Mouse (Mus musculus) embryonic fibroblast, embryonic 13.5 days (primary cell): Measurements from ENCODE around the gene Clec2g.

Experiments used
- CTCF ChIP-seq: IDR thresholded peaks from 2 replicates; pipeline ENCODE4 v1.5.1; 2011; ENCODE audit warnings: mild to moderate bottlenecking, control low read depth, low read length, moderate library complexity, borderline replicate concordance; ENCODE audit not compliant: insufficient read depth
- POLR2A ChIP-seq: IDR thresholded peaks from 2 replicates; pipeline ENCODE4 v1.6.1; 2011; ENCODE audit warnings: low read depth, mild to moderate bottlenecking, control low read depth, low read length, moderate library complexity

DNA sequence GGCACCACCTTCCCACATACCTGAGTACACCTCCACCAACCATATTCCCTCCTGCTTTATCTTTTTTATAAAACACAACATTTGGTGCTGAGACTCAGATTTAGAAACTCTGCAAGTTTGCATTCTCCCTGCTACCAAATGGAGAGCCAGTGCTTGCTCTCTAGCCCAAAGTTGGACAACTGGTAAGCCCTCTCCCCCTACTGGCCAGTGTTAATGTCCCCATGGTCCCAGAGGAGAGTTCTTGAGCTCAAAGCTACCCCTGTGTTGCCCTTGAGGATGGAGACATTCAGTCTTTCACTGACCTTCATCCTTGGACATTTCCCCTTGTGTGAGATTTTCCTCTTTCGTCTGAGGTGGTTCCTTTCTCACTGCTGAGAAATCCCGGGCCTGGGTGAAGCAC is 34.1 kb upstream of the Clec2g start:
- TF ChIP-seq POLR2A (no peak), CTCF (no peak)
